In the genomic region with DNA sequence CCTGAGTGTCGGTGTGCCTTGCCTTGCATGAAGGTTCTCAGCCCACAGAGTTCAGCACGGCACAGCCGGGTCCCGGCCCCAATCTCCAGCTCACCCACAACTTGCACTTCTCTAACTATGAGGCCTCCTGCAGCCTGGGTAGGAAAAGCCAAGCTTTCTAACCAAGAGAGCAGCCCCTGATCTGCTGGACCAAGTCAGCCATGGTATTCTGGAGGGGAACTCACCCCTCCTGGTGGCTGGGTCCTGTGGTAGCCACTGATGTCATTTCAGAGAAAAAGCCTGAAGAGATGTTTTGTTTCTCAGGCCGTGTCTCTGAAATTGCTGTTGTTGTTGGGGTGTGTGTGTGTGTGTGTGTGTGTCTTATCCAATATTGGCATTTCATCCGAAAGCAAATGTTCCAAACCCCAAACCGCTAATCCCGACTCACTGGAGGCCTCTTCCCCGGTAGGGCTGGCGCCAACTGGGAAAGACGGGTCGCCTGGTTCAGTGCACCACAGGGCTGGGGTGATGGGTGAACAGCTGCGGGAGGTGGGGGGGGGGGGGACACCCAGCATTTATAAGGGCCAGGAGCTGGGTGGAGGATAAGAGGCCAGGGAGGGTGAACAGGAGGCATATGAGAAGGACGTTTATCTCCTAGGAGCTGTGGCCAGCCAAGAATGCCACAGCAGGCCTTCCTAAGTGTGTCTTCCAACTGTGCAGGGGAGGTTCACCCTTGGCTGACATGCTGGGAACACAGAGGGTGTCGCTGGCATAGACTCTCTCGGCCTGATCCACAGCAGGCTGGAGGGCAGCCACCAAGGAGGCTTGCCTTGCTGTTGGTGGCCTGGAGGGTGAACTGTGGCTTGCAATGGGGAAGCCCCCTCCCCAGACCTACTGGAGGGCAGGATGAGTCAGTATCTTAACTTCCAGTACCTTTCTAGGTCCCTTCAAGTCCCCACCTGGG, we compare ENCODE assay signal across 17 mouse cellular contexts.
DNase-seq lines count a peak whose midpoint lies in the region; ATAC-seq and TF ChIP-seq lines count a peak whose summit lies in the region.
"Had no signal": no experiment of that assay in that cellular context is flagged by ENCODE, and none has a peak within 500 bp of the region (broad histone marks: within the 10 kb centered on the region; RNA-seq: fewer than 3 reads in every experiment).

No protein-coding gene starts in this region.

- 79% methylated on average over 16 of the region's 16 CpGs for WGBS in heart, postnatal 0 days
- 81% methylated on average over 16 of the region's 16 CpGs for WGBS in heart, embryonic 12.5 days
- 72% methylated on average over 16 of the region's 16 CpGs for WGBS in lung, embryonic 14.5 days
- 71% methylated on average over 16 of the region's 16 CpGs for WGBS in stomach, postnatal 0 days

- H3K4me3 ChIP-seq in heart, postnatal 0 days (ENCODE audit: low read depth, low read length): no peak overlapping the region
- H3K4me3 ChIP-seq in heart, embryonic 12.5 days: no peak overlapping the region
- no peak overlapping the region for H3K4me3 ChIP-seq in lung, embryonic 14.5 days (ENCODE audit: low read depth, low read length)
- H3K4me3 ChIP-seq in stomach, postnatal 0 days (ENCODE audit: low read depth, low read length): no peak overlapping the region
- H3K4me3 ChIP-seq: embryonic facial prominence, embryonic 12.5 days; hindbrain, embryonic 13.5 days had no signal

- H3K4me2 ChIP-seq in heart, postnatal 0 days (ENCODE audit: low read depth, low read length): no peak overlapping the region
- H3K4me2 ChIP-seq in heart, embryonic 12.5 days: no peak overlapping the region
- H3K4me2 ChIP-seq in lung, embryonic 14.5 days: no peak overlapping the region
- no peak overlapping the region for H3K4me2 ChIP-seq in stomach, postnatal 0 days (replicated peaks; ENCODE audit: low read depth)
- H3K4me2 ChIP-seq: embryonic facial prominence, embryonic 12.5 days; hindbrain, embryonic 13.5 days had no signal

- TF ChIP-seq EP300 in heart, postnatal 0 days (IDR thresholded peaks at IDR 0.05; ENCODE audit: low read depth): no peak
- no peak for TF ChIP-seq EP300 in stomach, postnatal 0 days (optimal IDR thresholded peaks at IDR 0.05)

- no peaks in the 10 kb centered on the region for H3K36me3 ChIP-seq in heart, postnatal 0 days (replicated peaks; ENCODE audit: control insufficient read depth, insufficient read depth, low read length)
- no peaks in the 10 kb centered on the region for H3K36me3 ChIP-seq in heart, embryonic 12.5 days
- H3K36me3 ChIP-seq in lung, embryonic 14.5 days (ENCODE audit: insufficient read depth): no peaks in the 10 kb centered on the region
- H3K36me3 ChIP-seq in stomach, postnatal 0 days (ENCODE audit: control insufficient read depth, insufficient read depth, low read length): no peaks in the 10 kb centered on the region
- H3K36me3 ChIP-seq: embryonic facial prominence, embryonic 12.5 days; hindbrain, embryonic 13.5 days had no signal

- no peak for DNase-seq in heart, postnatal 0 days (ENCODE audit: low spot score)
- no peak for DNase-seq in lung, embryonic 14.5 days
- DNase-seq in lung, postnatal 25 days (ENCODE audit: low spot score): no peak
- DNase-seq in adipocyte (ENCODE audit: low spot score): peak; percentile 86
- DNase-seq in stomach, postnatal 0 days (ENCODE audit: low spot score): no peak
- DNase-seq in thymus, postnatal 0 days (ENCODE audit: low spot score): no peak
- DNase-seq: adrenal gland, adult 8-10 months; cerebellum, postnatal 25 days; kidney, adult 9 months; layer of hippocampus, postnatal 36 days; left cerebral cortex, postnatal 4 days; right cerebral cortex, adult 18-20 months; spleen, adult 18-20 months had no signal

- no peak overlapping the region for H3K9ac ChIP-seq in heart, postnatal 0 days (replicated peaks; ENCODE audit: low read depth, low read length)
- H3K9ac ChIP-seq in heart, embryonic 12.5 days: no peak overlapping the region
- H3K9ac ChIP-seq in lung, embryonic 14.5 days: no peak overlapping the region
- no peak overlapping the region for H3K9ac ChIP-seq in stomach, postnatal 0 days (ENCODE audit: low read length)
- H3K9ac ChIP-seq: embryonic facial prominence, embryonic 12.5 days; hindbrain, embryonic 13.5 days; liver, embryonic 14.5 days had no signal

- no peak for TF ChIP-seq CTCF in heart, postnatal 0 days (IDR thresholded peaks at IDR 0.05; ENCODE audit: low read depth)
- TF ChIP-seq CTCF in lung, embryonic 14.5 days (IDR thresholded peaks at IDR 0.05; ENCODE audit: low read depth): peak; percentile 12; the same call in 1 of the 2 replicates
- TF ChIP-seq CTCF in stomach, postnatal 0 days (IDR thresholded peaks at IDR 0.05; ENCODE audit: low read depth): peak; percentile 38

- H3K27ac ChIP-seq in heart, postnatal 0 days (ENCODE audit: low read depth): 0 out of 2 replicates have a peak overlapping the region, but pooled peaks have one; percentile 17
- no peak overlapping the region for H3K27ac ChIP-seq in heart, embryonic 12.5 days (ENCODE audit: poor library complexity, severe bottlenecking)
- H3K27ac ChIP-seq in lung, embryonic 14.5 days (ENCODE audit: low read depth): no peak overlapping the region
- H3K27ac ChIP-seq in stomach, postnatal 0 days (replicated peaks): no peak overlapping the region
- H3K27ac ChIP-seq: embryonic facial prominence, embryonic 12.5 days; hindbrain, embryonic 13.5 days; liver, embryonic 14.5 days had no signal

- no peak for ATAC-seq in heart, postnatal 0 days (ENCODE audit: insufficient read depth, low read depth)
- ATAC-seq in heart, embryonic 12.5 days (ENCODE audit: insufficient number of reproducible peaks, low FRiP score): no peak
- ATAC-seq in lung, embryonic 14.5 days (ENCODE audit: insufficient read depth): no peak
- no peak for ATAC-seq in stomach, postnatal 0 days (ENCODE audit: low FRiP score, low TSS enrichment)

- peaks cover 19% of the 10 kb centered on the region; the same call in 1 of the 2 replicates for H3K27me3 ChIP-seq in heart, postnatal 0 days (ENCODE audit: control insufficient read depth, insufficient read depth, low read length)
- peaks cover 7% of the 10 kb centered on the region; the same call in 1 of the 2 replicates for H3K27me3 ChIP-seq in heart, embryonic 12.5 days (replicated peaks)
- H3K27me3 ChIP-seq in lung, embryonic 14.5 days (ENCODE audit: insufficient read depth, low read length): no peaks in the 10 kb centered on the region
- H3K27me3 ChIP-seq in stomach, postnatal 0 days (ENCODE audit: control insufficient read depth, insufficient read depth, low read length): no peaks in the 10 kb centered on the region
- H3K27me3 ChIP-seq: embryonic facial prominence, embryonic 12.5 days had no signal

- H3K4me1 ChIP-seq in heart, postnatal 0 days (ENCODE audit: control insufficient read depth, insufficient read depth): no peaks in the 10 kb centered on the region
- peaks cover 32% of the 10 kb centered on the region for H3K4me1 ChIP-seq in heart, embryonic 12.5 days (replicated peaks)
- peaks cover 14% of the 10 kb centered on the region; the same call in 1 of the 2 replicates for H3K4me1 ChIP-seq in lung, embryonic 14.5 days (ENCODE audit: insufficient read depth)
- no peaks in the 10 kb centered on the region for H3K4me1 ChIP-seq in stomach, postnatal 0 days (replicated peaks; ENCODE audit: control insufficient read depth, insufficient read depth)

- no peaks in the 10 kb centered on the region for H3K9me3 ChIP-seq in heart, postnatal 0 days (replicated peaks; ENCODE audit: control insufficient read depth, low read length)
- no peaks in the 10 kb centered on the region for H3K9me3 ChIP-seq in heart, embryonic 12.5 days (replicated peaks)
- no peaks in the 10 kb centered on the region for H3K9me3 ChIP-seq in lung, embryonic 14.5 days (ENCODE audit: low read depth, low read length)
- no peaks in the 10 kb centered on the region for H3K9me3 ChIP-seq in stomach, postnatal 0 days (ENCODE audit: control insufficient read depth, low read length)
- H3K9me3 ChIP-seq: embryonic facial prominence, embryonic 12.5 days; hindbrain, embryonic 13.5 days had no signal
